Mouse (Mus musculus) midbrain, embryonic 11.5 days (tissue): ENCODE measurements around the gene Ppp1cb. TPM values are rescaled to one million over a fixed set of nuclear protein-coding genes. Genes with fewer than 3 reads are reported as not detected.

ENCODE experiments used
- ATAC-seq: fragments of 200-750 bp; cut with Nextera tagmentation; 2 replicates; pipeline ENCODE4 v1.8.0; 2017; ENCODE audit warnings: moderate TSS enrichment, moderate library complexity; ENCODE audit not compliant: low FRiP score
- DNase-seq: peaks from one replicate; pipeline ENCODE4 v3.0.0; 2015; ENCODE audit warnings: low spot score; ENCODE audit errors: missing footprints
- H3K27ac ChIP-seq: fragments of 300-500 bp; sonication (generic); 2 replicates; pipeline ENCODE4 v1.5.1; 2014; ENCODE audit warnings: low read depth, low read length
- H3K27me3 ChIP-seq: fragments of 300-500 bp; sonication (generic); 2 replicates; pipeline ENCODE4 v1.6.1; 2014; ENCODE audit warnings: mild to moderate bottlenecking, low read length, moderate library complexity, mixed read lengths; ENCODE audit not compliant: control insufficient read depth, insufficient read depth
- H3K36me3 ChIP-seq: fragments of 300-500 bp; sonication (generic); 2 replicates; pipeline ENCODE4 v1.6.1; 2014; ENCODE audit warnings: mild to moderate bottlenecking, low read length, moderate library complexity, mixed read lengths; ENCODE audit not compliant: control insufficient read depth, insufficient read depth
- H3K4me1 ChIP-seq: fragments of 300-500 bp; sonication (generic); 2 replicates; pipeline ENCODE4 v1.6.1; 2014; ENCODE audit warnings: low read length; ENCODE audit not compliant: control insufficient read depth, insufficient read depth
- H3K4me2 ChIP-seq: fragments of 300-500 bp; sonication (generic); 2 replicates; pipeline ENCODE4 v1.6.1; 2014; ENCODE audit warnings: mild to moderate bottlenecking, moderate library complexity
- H3K4me3 ChIP-seq: fragments of 300-500 bp; sonication (generic); 2 replicates; pipeline ENCODE4 v1.5.1; 2014; ENCODE audit warnings: low read depth, low read length
- H3K9ac ChIP-seq: fragments of 300-500 bp; sonication (generic); 2 replicates; pipeline ENCODE4 v1.6.1; 2014; ENCODE audit warnings: low read length
- H3K9me3 ChIP-seq: fragments of 300-500 bp; sonication (generic); 2 replicates; pipeline ENCODE4 v1.6.1; 2016; ENCODE audit warnings: low read length; ENCODE audit not compliant: control insufficient read depth
- WGBS: fragments of 180-500 bp; shearing (Covaris S2); extraction: QIAGEN DNeasy Blood & Tissue Kit; methylation state at CpG from one replicate; pipeline ENCODE4 v1.1.7; 2014; 5-methylcytosine and 5-hydroxymethylcytosine counted together
- polyA plus RNA-seq: library from polyadenylated mRNA; unstranded; fragments of >200 nt; fragmentation: Nextera tagmentation; extraction: Ambion mirVana; gene quantifications from 2 replicates; pipeline ENCODE4 v1.2.1, GENCODE M21; 2014

Ppp1cb gene
- polyA plus RNA-seq, 1 experiment from 2014 or later = 247 TPM

- 81% methylated on average over 2 of the region's 2 CpGs for WGBS
- Histone ChIP-seq H3K27ac (no peak overlapping the region), H3K9me3 (no peaks in the 10 kb centered on the region), H3K36me3 (no peaks in the 10 kb centered on the region), H3K27me3 (no peaks in the 10 kb centered on the region), H3K4me1 (no peaks in the 10 kb centered on the region), H3K4me2 (no peak overlapping the region), H3K4me3 (no peak overlapping the region), H3K9ac (no peak overlapping the region)
- no peak for ATAC-seq
- DNase-seq = no peak
Observed at GRCm38 (mm10) chr5:32438564-32438922, 20.1 kb upstream of the Ppp1cb start.

DNA sequence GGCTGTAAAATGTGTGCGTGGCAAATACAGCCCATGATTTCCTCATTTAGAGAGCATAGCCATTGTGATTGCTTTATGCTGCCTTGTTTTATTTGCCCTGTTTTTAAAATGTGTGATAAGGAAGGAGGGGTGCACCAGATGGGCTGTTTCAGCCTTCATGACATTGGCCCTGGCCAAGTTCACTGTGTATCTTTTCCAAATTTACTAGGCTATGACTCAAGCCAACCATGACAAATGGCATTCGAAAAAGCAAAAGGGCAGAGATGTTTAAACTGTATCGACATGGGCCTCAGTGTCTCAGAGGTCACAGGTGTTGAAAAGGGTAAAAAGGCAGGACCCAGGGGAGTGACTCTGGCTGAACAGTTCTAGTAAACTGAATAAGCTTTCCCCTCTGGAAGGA lies 17.3 kb upstream of the Ppp1cb start:
- DNase-seq (no peak), ATAC-seq (no peak)
- Histone ChIP-seq H3K9ac (no peak overlapping the region), H3K4me1 (no peaks in the 10 kb centered on the region), H3K27ac (no peak overlapping the region), H3K9me3 (no peaks in the 10 kb centered on the region), H3K36me3 (no peaks in the 10 kb centered on the region), H3K4me3 (no peak overlapping the region), H3K4me2 (no peak overlapping the region), H3K27me3 (no peaks in the 10 kb centered on the region)
- 90% methylated on average over 3 of the region's 3 CpGs for whole genome bisulfite sequencing

DNA sequence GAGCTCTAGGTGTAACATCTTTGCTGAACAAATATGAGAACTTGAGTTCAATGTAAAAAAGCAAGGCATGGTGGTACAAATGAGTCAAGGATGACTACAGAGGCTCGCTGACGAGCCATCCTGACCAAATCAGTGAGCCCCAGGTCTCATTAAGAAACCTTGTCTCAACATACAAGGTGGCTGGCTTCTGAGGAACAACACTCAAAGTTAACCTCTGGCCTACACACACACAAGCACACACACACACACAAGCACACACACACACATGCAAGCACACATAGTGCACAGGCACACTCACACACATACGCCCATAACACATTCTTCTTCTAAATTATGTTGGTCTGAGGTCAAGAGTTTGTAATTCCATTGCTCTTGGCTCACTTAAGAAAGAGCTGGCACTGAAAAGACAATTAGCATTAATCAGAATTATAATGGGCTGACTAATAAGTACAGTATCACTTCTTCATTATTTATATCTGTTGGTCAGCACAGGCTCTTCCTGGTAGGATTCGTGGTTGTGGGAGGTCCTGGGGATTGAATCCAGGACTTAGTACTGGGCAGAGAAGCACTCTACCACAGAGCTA lies 16.6 kb upstream of the Ppp1cb start:
- ATAC-seq (no peak), DNase-seq (peak; percentile 31)
- Histone ChIP-seq H3K9ac (no peak overlapping the region), H3K4me3 (no peak overlapping the region), H3K4me1 (no peaks in the 10 kb centered on the region), H3K27me3 (no peaks in the 10 kb centered on the region), H3K9me3 (no peaks in the 10 kb centered on the region), H3K4me2 (no peak overlapping the region), H3K27ac (no peak overlapping the region), H3K36me3 (no peaks in the 10 kb centered on the region)
- 91% methylated on average over 4 of the region's 4 CpGs for WGBS

GRCm38 (mm10) chr5:32443906-32444305 lies 14.7 kb upstream of the Ppp1cb start:
- no peak overlapping the region for H3K4me3 ChIP-seq
- no peaks in the 10 kb centered on the region for H3K36me3 ChIP-seq
- H3K4me1 ChIP-seq = no peaks in the 10 kb centered on the region
- H3K27me3 ChIP-seq = no peaks in the 10 kb centered on the region
- 89% methylated on average over 3 of the region's 3 CpGs for WGBS
- H3K27ac ChIP-seq = no peak overlapping the region
- DNase-seq = no peak
- no peak overlapping the region for H3K9ac ChIP-seq
- H3K4me2 ChIP-seq = no peak overlapping the region
- no peaks in the 10 kb centered on the region for H3K9me3 ChIP-seq
- ATAC-seq = no peak

DNA sequence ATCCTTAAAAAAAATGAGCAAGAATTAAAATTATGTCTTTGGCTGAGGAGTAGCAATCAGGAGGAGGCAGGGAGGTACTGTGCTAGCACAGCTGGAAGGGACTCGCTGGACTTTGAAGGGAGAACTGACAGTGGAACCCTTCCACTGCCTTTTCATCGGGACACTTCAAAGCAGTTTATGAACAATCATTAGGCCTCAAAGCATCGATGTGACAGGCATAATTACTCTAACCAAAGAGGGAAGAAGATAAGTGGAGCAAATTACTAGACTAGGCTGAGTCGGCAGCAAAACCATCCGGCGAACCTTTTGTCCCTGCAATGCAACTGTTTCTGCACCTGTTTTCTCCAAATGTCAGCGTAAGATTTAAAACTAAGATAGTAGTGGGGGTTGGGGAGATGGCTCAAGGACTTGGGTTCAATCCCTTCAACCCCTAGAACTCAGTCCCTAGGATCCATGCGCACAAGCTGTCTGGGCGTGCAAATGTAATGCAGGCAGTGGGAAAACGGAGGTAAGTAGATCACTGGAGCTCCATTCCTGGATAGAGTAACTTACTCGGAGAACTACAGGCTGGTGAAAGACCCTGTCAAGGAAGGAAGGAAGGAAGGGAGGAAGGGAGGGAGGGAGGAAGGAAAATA lies 13.2 kb upstream of the Ppp1cb start:
- no peak overlapping the region for H3K9ac ChIP-seq
- no peaks in the 10 kb centered on the region for H3K36me3 ChIP-seq
- H3K27ac ChIP-seq = no peak overlapping the region
- no peak overlapping the region for H3K4me2 ChIP-seq
- WGBS = 60% methylated on average over 11 of the region's 11 CpGs
- no peaks in the 10 kb centered on the region for H3K27me3 ChIP-seq
- DNase-seq (peak; percentile 73), ATAC-seq (no peak)
- H3K4me1 ChIP-seq = no peaks in the 10 kb centered on the region
- H3K4me3 ChIP-seq = no peak overlapping the region
- H3K9me3 ChIP-seq = no peaks in the 10 kb centered on the region

DNA sequence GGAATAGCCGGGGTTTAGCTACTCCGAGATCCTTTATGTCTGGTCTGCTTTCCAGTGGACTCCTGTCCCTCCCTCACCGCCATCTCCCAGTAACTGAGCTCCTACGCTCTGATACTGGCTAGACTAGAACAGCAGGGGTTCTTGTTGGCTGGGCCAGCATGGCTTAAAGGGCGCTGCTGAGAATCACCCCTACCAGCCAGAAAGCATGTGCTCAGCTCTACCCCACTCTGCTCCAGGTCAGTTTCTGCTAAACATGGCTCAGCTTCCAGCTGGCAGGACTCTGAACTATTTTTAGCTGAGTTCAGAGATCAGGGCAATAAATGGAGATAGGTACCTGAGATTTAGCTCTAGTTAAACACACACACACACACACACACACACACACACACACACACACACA lies 12.2 kb upstream of the Ppp1cb start:
- WGBS = 40% methylated on average over 5 of the region's 5 CpGs
- peak; percentile 71 for DNase-seq
- Histone ChIP-seq H3K27ac (no peak overlapping the region), H3K36me3 (no peaks in the 10 kb centered on the region), H3K4me1 (no peaks in the 10 kb centered on the region), H3K9me3 (no peaks in the 10 kb centered on the region), H3K4me3 (no peak overlapping the region), H3K27me3 (no peaks in the 10 kb centered on the region), H3K4me2 (no peak overlapping the region), H3K9ac (no peak overlapping the region)
- no peak for ATAC-seq

GRCm38 (mm10) chr5:32446810-32447209 lies 11.8 kb upstream of the Ppp1cb start:
- Histone ChIP-seq H3K36me3 (no peaks in the 10 kb centered on the region), H3K9me3 (no peaks in the 10 kb centered on the region), H3K4me1 (no peaks in the 10 kb centered on the region), H3K4me2 (no peak overlapping the region), H3K4me3 (no peak overlapping the region), H3K27me3 (no peaks in the 10 kb centered on the region), H3K27ac (no peak overlapping the region), H3K9ac (no peak overlapping the region)
- ATAC-seq (no peak), DNase-seq (no peak)

DNA sequence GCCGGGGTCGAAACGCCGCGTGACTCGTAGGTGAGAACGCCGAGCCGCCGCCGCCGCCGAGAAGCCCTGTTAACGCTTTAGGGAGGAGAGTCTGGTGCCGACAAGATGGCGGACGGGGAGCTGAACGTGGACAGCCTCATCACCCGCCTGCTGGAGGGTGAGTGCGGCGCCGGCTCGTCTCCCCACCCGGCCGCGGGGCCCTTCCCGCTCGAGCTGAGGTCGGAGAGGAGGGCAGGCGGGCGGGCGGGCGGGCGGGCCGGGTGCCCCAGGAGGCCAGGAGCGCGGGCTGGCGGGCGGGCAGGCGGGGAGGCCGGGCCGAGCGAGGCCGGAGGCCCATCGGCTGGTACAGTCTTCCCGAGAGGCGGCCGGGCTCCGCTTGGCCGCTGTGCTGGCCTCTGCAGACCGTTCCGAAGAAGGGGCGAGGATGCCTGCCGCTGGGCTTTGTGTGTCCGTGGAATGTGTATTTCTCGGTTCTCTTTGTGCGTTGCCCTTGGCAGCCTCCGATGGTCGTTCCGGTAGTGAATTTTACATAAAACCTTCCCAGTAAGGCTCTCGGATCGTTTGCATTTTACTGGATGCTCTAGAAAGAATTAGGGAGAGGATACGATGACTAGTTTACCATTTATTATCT lies 723 bp downstream of the Ppp1cb start:
- Histone ChIP-seq H3K4me2 (peak overlapping the region; percentile 65), H3K4me3 (peak overlapping the region; percentile 91), H3K9me3 (no peaks in the 10 kb centered on the region; the same call in 1 of the 2 replicates), H3K36me3 (no peaks in the 10 kb centered on the region), H3K4me1 (peaks cover 5% of the 10 kb centered on the region), H3K27me3 (no peaks in the 10 kb centered on the region), H3K9ac (peak overlapping the region; percentile 98), H3K27ac (peak overlapping the region; percentile 99)
- WGBS = under 1% methylated on average over 58 of the region's 63 CpGs
- DNase-seq = peak; percentile 95
- ATAC-seq = peak; percentile 88

DNA sequence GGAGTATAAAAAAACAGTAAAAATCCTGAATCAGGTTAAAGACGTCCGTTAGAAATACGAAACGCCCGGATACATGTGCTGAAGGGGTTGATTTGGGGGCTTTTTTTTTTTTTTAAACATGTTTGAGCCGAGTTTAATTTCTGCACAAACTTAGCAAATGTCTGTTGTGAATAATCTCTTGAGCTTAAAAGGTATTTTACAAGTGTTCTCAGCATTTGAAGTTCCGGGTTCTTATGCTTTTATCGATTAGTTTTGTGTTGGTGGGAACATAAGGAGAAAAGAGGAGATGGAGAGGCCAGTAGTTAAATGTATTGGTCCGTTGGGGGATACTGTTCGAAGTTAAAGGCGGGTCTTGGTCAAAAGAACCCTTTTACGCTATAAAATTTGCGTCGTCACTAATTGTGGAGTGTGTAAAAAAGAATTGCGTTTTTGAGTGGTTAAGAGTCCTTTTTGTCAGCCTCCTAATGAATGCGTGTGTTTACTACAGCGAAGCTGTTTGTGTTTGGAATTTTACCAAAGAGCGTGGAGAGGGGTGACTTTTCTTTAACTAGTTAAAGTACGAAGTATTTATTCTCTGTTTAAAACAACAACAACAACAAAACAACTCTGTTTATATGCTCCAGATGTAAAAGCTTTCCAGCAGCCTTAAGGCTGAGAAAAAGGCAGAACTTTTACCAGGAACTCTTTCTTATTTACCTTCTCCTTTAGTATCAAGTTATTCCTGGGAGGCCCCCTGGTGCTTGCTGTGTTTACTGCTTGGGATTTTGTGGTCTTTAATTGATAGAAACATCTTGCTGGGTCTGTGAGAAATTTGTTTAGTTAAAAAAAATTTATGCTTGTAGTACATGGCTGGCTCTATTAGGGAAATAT lies 1.5 kb downstream of the Ppp1cb start:
- peaks cover 5% of the 10 kb centered on the region for H3K4me1 ChIP-seq
- H3K27me3 ChIP-seq = no peaks in the 10 kb centered on the region
- peak overlapping the region; percentile 99 for H3K27ac ChIP-seq
- H3K9me3 ChIP-seq = no peaks in the 10 kb centered on the region; the same call in 1 of the 2 replicates
- no peaks in the 10 kb centered on the region for H3K36me3 ChIP-seq
- H3K4me2 ChIP-seq = peak overlapping the region; percentile 65
- under 1% methylated on average over 19 of the region's 19 CpGs for WGBS
- ATAC-seq (no peak), DNase-seq (peak; percentile 92)
- peak overlapping the region; percentile 91 for H3K4me3 ChIP-seq
- H3K9ac ChIP-seq = peak overlapping the region; percentile 98
